Comparison of ENCODE assay signal across 15 mouse cellular contexts in the genomic region with DNA sequence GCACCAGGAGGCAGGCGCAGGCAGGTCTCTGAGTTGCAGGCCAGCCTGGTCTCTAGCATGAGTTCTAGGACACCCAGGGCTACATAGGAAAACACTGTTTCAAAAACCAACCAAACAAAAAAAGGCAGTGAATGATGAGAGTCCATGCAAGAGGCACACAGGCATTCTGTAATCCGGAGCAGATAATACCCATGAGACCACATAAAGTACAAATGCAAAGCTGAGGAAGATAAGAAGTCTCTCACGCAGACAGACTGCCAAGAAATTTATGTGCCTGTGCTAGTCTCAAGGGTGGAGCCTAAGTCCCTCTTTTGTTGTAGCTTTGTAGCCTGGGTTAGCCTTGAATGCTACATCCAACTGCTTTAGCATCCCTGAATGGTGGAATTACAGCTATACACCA.
"Had no signal": no experiment of that assay in that cellular context is flagged by ENCODE, and none has a peak within 500 bp of the region (broad histone marks: within the 10 kb centered on the region; RNA-seq: fewer than 3 reads in every experiment).

No protein-coding gene starts in this region.

- H3K4me3 ChIP-seq: megakaryocyte, embryonic 14.5 days; midbrain, embryonic 10.5 days; midbrain, embryonic 12.5 days; neural tube, embryonic 12.5 days had no signal

- H3K27ac ChIP-seq: liver, embryonic 14.5 days; midbrain, embryonic 10.5 days; midbrain, embryonic 12.5 days; neural tube, embryonic 12.5 days had no signal

- DNase-seq: lung, adult 18-20 months; lung, embryonic 14.5 days; lung, postnatal 10 days; lung, postnatal 4 days; midbrain, embryonic 14.5 days; right cerebral cortex, postnatal 14 days; spleen, adult 18-20 months; thymus, adult 18-20 months; thymus, postnatal 14 days; thymus, postnatal 36 days had no signal

- H3K9ac ChIP-seq: liver, embryonic 14.5 days; lung, embryonic 14.5 days; midbrain, embryonic 12.5 days; neural tube, embryonic 12.5 days had no signal

- H3K27me3 ChIP-seq: megakaryocyte, embryonic 14.5 days; midbrain, embryonic 12.5 days; neural tube, embryonic 12.5 days had no signal

- H3K4me1 ChIP-seq: midbrain, embryonic 10.5 days; midbrain, embryonic 12.5 days had no signal

- H3K9me3 ChIP-seq: megakaryocyte, embryonic 14.5 days; midbrain, embryonic 10.5 days; midbrain, embryonic 12.5 days; neural tube, embryonic 12.5 days had no signal

- H3K4me2 ChIP-seq: lung, embryonic 14.5 days; midbrain, embryonic 12.5 days; neural tube, embryonic 12.5 days had no signal
